In genomic region chr13:95712054-95712453, GRCm38 (mm10) we compare ENCODE assay signal across 21 mouse cellular contexts. TPM values are rescaled to one million over a fixed set of nuclear protein-coding genes. Genes with fewer than 3 reads are reported as not detected.
"Had no signal": no experiment of that assay in that cellular context is flagged by ENCODE, and none has a peak within 500 bp of the region (broad histone marks: within the 10 kb centered on the region; RNA-seq: fewer than 3 reads in every experiment).

No protein-coding gene starts in this region.

- H3K4me1 ChIP-seq: midbrain, embryonic 10.5 days; midbrain, embryonic 13.5 days; neural tube, embryonic 12.5 days had no signal

- H3K9me3 ChIP-seq: liver, embryonic 13.5 days; megakaryocyte, embryonic 14.5 days; midbrain, embryonic 10.5 days; midbrain, embryonic 13.5 days; neural tube, embryonic 12.5 days; neural tube, embryonic 15.5 days had no signal

- H3K27ac ChIP-seq: kidney, postnatal 0 days; left cerebral cortex, adult 2 months; liver, embryonic 13.5 days; macrophage; midbrain, embryonic 10.5 days; midbrain, embryonic 13.5 days; neural tube, embryonic 12.5 days; neural tube, embryonic 15.5 days had no signal

- H3K9ac ChIP-seq: liver, embryonic 13.5 days; midbrain, embryonic 13.5 days; neural tube, embryonic 12.5 days; neural tube, embryonic 15.5 days had no signal

- H3K4me3 ChIP-seq: left cerebral cortex, adult 2 months; liver, embryonic 13.5 days; midbrain, embryonic 10.5 days; midbrain, embryonic 13.5 days; myocyte; neural tube, embryonic 12.5 days; neural tube, embryonic 15.5 days had no signal

- ATAC-seq: intestine, postnatal 0 days; midbrain, embryonic 13.5 days; midbrain, embryonic 16.5 days had no signal

- H3K36me3 ChIP-seq: liver, embryonic 13.5 days; neural tube, embryonic 12.5 days; neural tube, embryonic 15.5 days had no signal

- H3K27me3 ChIP-seq: liver, embryonic 13.5 days; megakaryocyte, embryonic 14.5 days; midbrain, embryonic 13.5 days; neural tube, embryonic 12.5 days; neural tube, embryonic 15.5 days had no signal

- H3K4me2 ChIP-seq: liver, embryonic 13.5 days; midbrain, embryonic 13.5 days; neural tube, embryonic 12.5 days; neural tube, embryonic 15.5 days had no signal

- DNase-seq: kidney, adult 2 months; kidney, postnatal 36 days; layer of hippocampus, postnatal 36 days; liver, embryonic 13.5 days; lung, adult 2 months; retina, postnatal 1 day; right cerebral cortex, postnatal 25 days; thymus, adult 18-20 months; thymus, postnatal 36 days had no signal

RNA-seq across cellular contexts. Expression of gene F2rl2, which starts 15.4 kb away (rescaled TPM):
- total RNA-seq: liver, adult 2 months had no signal
